Mouse (Mus musculus) lung, postnatal 0 days (tissue): ENCODE results near the gene Ccr7. TPM values are rescaled to one million over a fixed set of nuclear protein-coding genes. Genes with fewer than 3 reads are reported as not detected.
A peak's percentile ranks its signal among the peaks of the same experiment; 100 is the strongest.

Experiments
- ATAC-seq: fragments of 200-750 bp; cut with Nextera tagmentation; 2 replicates; pipeline ENCODE4 v1.8.0; 2017; ENCODE audit warnings: moderate library complexity
- DNase-seq: peaks from one replicate; pipeline ENCODE4 v3.0.0-alpha.2; 2016; ENCODE audit warnings: low spot score
- H3K27ac ChIP-seq: fragments of 300-500 bp; sonication (generic); 2 replicates; pipeline ENCODE4 v1.5.1; 2014; ENCODE audit warnings: antibody characterized with exemption, mild to moderate bottlenecking, low read length, mixed read lengths
- H3K27me3 ChIP-seq: fragments of 300-500 bp; sonication (generic); replicated peaks from 2 replicates; pipeline ENCODE4 v1.6.1; 2014; ENCODE audit warnings: low read length, mixed read lengths; ENCODE audit not compliant: insufficient read depth
- H3K36me3 ChIP-seq: fragments of 300-500 bp; sonication (generic); 2 replicates; pipeline ENCODE4 v1.6.1; 2014; ENCODE audit warnings: low read length, mixed read lengths; ENCODE audit not compliant: insufficient read depth
- H3K4me1 ChIP-seq: fragments of 300-500 bp; sonication (generic); 2 replicates; pipeline ENCODE4 v1.6.1; 2014; ENCODE audit warnings: antibody characterized with exemption, low read depth, low read length, mixed read lengths; ENCODE audit not compliant: insufficient read depth
- H3K4me2 ChIP-seq: fragments of 300-500 bp; sonication (generic); replicated peaks from 2 replicates; pipeline ENCODE4 v1.6.1; 2014; ENCODE audit warnings: low read depth, mild to moderate bottlenecking, low read length, moderate library complexity, mixed read lengths
- H3K4me3 ChIP-seq: fragments of 300-500 bp; sonication (generic); 2 replicates; pipeline ENCODE4 v1.5.1; 2014; ENCODE audit warnings: low read depth, low read length
- H3K9ac ChIP-seq: fragments of 300-500 bp; sonication (generic); replicated peaks from 2 replicates; pipeline ENCODE4 v1.6.1; 2014; ENCODE audit warnings: low read depth, mild to moderate bottlenecking
- H3K9me3 ChIP-seq: fragments of 300-500 bp; sonication (generic); 2 replicates; pipeline ENCODE4 v1.6.1; 2016; ENCODE audit warnings: low read length, mixed read lengths
- CTCF ChIP-seq: IDR thresholded peaks from 2 replicates; pipeline ENCODE4 v1.5.1; 2016; ENCODE audit warnings: antibody characterized with exemption, mild to moderate bottlenecking
- EP300 ChIP-seq: IDR thresholded peaks from 2 replicates; pipeline ENCODE4 v1.6.1; 2016; ENCODE audit warnings: antibody characterized with exemption, mild to moderate bottlenecking, control low read depth
- WGBS: fragments of 180-500 bp; shearing (Covaris S2); extraction: QIAGEN DNeasy Blood & Tissue Kit; methylation state at CpG from one replicate; pipeline ENCODE4 v1.1.7; 2014; 5-methylcytosine and 5-hydroxymethylcytosine counted together
- polyA plus RNA-seq: library from polyadenylated mRNA; unstranded; fragments of >200 nt; fragmentation: Nextera tagmentation; extraction: Ambion mirVana; gene quantifications from 2 replicates; pipeline ENCODE4 v1.2.1, GENCODE M21; 2015

Ccr7 gene
- polyA plus RNA-seq = 0.50 and 0.69 TPM in 2 replicates

DNA sequence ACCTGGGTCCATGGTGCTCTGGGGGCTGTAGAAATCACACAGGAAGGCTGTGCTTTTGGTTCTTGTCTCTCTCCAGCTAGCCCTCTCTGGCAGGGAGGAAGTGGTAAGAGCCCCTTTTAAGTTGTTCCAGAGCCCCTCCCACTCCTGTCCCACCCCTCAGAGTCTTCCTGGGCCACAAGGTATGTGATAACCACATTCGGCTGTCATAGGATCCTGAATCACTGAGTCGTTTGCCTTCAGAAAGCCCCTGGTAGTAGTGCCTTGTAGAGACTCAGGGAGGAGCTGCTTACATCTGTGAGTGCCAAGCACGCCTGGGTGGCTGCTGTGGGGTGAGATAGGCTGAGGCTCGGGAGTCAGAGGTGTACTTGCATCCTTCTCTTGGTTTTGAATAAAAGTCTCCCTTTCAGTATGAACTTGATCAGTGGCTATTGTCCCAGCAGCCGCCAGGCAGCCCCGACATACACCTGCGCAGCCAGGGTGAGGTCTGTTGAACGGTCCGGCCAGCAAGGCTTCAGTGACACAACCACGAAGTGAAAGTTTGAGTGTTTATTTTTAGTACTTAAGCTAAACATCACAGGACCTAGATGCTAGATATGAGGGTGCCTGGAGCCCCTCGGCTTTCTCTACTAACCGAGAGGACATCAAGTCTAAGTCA is at the start of gene Ccr7:
TSS of gene Ccr7 (minus strand) at position 91 of the 655 bp plus-strand sequence.
- Histone ChIP-seq H3K4me3 (no peak within 1 kb of the TSS), H3K27ac (no peak within 1 kb of the TSS), H3K36me3 (no peaks in the 10 kb centered on the region), H3K9me3 (no peaks in the 10 kb centered on the region), H3K4me1 (no peaks in the 10 kb centered on the region), H3K4me2 (no peak within 1 kb of the TSS), H3K9ac (no peak within 1 kb of the TSS), H3K27me3 (no peaks in the 10 kb centered on the region)
- no peak for DNase-seq
- no peak for ATAC-seq
- TF ChIP-seq CTCF = no peak
- TF ChIP-seq EP300 = no peak
- WGBS = 36% methylated on average over 12 of the region's 12 CpGs

DNA sequence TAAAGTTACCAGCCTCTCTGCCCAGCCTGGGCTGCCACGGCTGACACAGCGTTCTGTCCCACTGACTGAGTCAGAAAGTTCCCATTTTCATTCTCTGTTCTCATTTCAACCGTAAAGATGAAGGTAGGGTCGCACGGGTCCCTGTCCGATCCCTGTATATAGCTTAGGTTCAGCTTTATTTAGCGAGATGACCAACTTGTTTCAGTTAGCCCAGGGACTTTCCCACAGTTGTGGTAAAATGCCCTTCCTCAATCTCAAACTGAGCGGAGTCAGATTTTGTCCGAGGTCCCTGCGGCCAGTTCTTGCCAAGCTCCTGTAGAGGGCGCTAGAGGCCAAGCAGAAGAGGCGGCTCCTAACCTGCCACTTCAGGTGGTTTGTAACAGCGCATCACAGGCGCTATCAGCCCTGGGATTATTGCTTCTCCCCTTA is 34.3 kb upstream of the Ccr7 start:
- Histone ChIP-seq H3K4me1 (no peaks in the 10 kb centered on the region), H3K4me3 (no peak overlapping the region), H3K9me3 (no peaks in the 10 kb centered on the region), H3K9ac (no peak overlapping the region), H3K27ac (no peak overlapping the region), H3K36me3 (no peaks in the 10 kb centered on the region), H3K27me3 (no peaks in the 10 kb centered on the region), H3K4me2 (no peak overlapping the region)
- DNase-seq = peak; percentile 67
- ATAC-seq = no peak
- TF ChIP-seq CTCF (peak; percentile 89), EP300 (no peak)
- WGBS = 21% methylated on average over 14 of the region's 14 CpGs

DNA sequence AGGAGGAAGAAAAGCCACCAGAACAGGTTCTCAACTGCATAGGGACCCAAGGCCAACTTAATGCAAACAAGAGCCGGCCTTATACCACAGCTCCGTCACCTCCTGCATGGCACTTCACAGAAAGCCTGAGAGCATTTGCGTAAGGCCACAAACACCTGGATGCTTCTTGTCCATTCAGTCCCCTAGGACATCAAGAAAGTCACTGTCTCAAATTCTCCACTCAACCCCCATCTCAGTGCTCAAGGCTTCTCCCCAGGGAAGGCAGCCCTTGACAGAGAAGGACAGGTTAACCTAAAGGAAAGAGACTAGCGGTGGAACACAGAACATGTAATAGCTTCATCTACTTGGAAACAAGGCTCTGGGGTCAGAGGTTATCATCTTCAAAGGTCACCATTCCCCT is 32.5 kb upstream of the Ccr7 start:
- WGBS = 59% methylated on average over 4 of the region's 4 CpGs
- Histone ChIP-seq H3K27ac (no peak overlapping the region), H3K4me1 (no peaks in the 10 kb centered on the region), H3K4me2 (no peak overlapping the region), H3K27me3 (no peaks in the 10 kb centered on the region), H3K4me3 (no peak overlapping the region), H3K9ac (no peak overlapping the region), H3K9me3 (no peaks in the 10 kb centered on the region), H3K36me3 (no peaks in the 10 kb centered on the region)
- no peak for DNase-seq
- TF ChIP-seq EP300 = no peak
- no peak for TF ChIP-seq CTCF
- no peak for ATAC-seq

DNA sequence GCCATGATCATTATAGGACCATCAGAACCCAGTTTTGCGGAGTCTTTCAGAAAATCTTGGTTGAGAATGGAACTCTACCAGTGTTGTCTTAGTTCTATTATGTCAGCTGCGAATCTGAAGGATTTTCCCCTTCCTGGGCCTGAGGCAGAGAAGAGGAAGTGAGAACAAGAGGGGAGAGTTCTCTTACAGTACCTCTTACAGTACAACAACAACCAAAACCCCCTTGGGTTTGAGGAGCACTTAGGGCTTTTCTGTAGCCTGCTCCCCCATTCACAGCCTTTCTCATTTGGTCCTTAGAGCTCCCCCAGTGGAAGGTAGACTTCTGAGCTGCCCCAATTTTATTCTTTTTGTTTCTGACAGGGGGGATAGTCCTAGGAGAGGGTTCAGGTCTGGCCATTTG is 32.0 kb upstream of the Ccr7 start:
- no peaks in the 10 kb centered on the region for H3K36me3 ChIP-seq
- DNase-seq (no peak), ATAC-seq (no peak)
- H3K27me3 ChIP-seq = no peaks in the 10 kb centered on the region
- H3K4me2 ChIP-seq = no peak overlapping the region
- TF ChIP-seq EP300 (no peak), CTCF (no peak)
- no peaks in the 10 kb centered on the region for H3K4me1 ChIP-seq
- no peak overlapping the region for H3K9ac ChIP-seq
- no peaks in the 10 kb centered on the region for H3K9me3 ChIP-seq
- H3K27ac ChIP-seq = no peak overlapping the region
- no peak overlapping the region for H3K4me3 ChIP-seq
- WGBS = 62% methylated on average over 2 of the region's 2 CpGs

DNA sequence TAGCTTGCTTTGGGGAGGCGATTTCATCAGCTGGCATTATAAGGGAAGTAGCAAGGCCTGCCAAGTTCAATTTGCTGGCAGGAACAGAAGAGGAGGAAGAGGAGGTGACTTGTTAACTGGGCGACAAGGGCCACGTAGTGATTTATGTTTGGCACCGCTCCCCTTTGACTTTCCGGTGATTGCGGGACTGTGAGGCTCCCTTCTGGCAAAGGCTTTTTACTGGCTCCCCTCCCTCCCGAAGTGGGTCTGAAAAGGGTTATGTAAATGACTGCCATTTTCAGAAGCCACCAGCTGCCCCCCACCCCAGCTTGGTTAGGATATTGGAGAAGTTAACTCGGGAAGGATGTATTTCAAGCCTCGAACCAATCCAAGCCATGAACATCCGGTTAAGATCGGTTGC is 27.7 kb upstream of the Ccr7 start:
- no peaks in the 10 kb centered on the region for H3K27me3 ChIP-seq
- no peaks in the 10 kb centered on the region for H3K36me3 ChIP-seq
- DNase-seq = peak; percentile 6
- no peak for ATAC-seq
- H3K4me1 ChIP-seq = no peaks in the 10 kb centered on the region
- no peak for TF ChIP-seq EP300
- H3K27ac ChIP-seq = no peak overlapping the region
- no peak overlapping the region for H3K4me3 ChIP-seq
- no peak overlapping the region for H3K4me2 ChIP-seq
- WGBS = 52% methylated on average over 11 of the region's 11 CpGs
- H3K9me3 ChIP-seq = no peaks in the 10 kb centered on the region
- H3K9ac ChIP-seq = no peak overlapping the region

DNA sequence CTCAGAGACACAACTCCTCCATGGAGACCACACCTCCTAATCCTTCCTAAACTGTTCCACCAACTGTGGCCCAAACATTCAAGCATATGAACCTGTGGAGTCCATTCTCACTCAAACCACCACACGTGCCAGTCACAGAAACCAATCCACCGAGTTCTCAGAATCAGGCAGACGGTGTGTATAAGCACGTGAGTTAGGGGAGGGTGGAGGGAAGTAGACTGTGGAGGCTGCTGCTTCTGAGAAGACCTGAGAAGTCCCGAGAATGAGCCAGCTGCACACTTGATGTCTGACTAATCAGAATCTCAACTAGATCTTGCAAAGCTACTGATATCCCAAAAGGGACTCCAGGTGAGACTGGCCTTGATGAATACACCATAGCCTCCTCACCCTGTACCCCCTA is 25.2 kb upstream of the Ccr7 start:
- DNase-seq = no peak
- H3K27ac ChIP-seq = no peak overlapping the region
- no peak overlapping the region for H3K4me3 ChIP-seq
- H3K4me1 ChIP-seq = no peaks in the 10 kb centered on the region
- H3K9me3 ChIP-seq = no peaks in the 10 kb centered on the region
- no peaks in the 10 kb centered on the region for H3K27me3 ChIP-seq
- TF ChIP-seq EP300 = no peak
- no peak for TF ChIP-seq CTCF
- H3K9ac ChIP-seq = no peak overlapping the region
- 86% methylated on average over 5 of the region's 5 CpGs for WGBS
- ATAC-seq = no peak
- H3K36me3 ChIP-seq = no peaks in the 10 kb centered on the region
- H3K4me2 ChIP-seq = no peak overlapping the region

DNA sequence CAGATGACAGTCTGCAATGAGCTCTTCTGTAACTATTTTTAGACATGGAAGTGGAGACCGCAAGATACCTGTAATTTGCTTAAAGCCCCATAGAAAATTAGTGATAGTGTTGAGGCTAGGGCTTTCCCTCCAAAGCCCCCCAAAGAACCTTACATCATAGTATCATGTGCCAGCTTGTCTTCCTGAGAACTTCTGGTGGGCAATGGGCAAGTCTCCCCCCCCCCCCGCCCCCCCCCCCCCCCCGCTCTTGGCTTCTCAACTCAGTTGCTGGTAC is 23.0 kb upstream of the Ccr7 start:
- no peak overlapping the region for H3K27ac ChIP-seq
- H3K27me3 ChIP-seq = no peaks in the 10 kb centered on the region
- TF ChIP-seq EP300 (no peak), CTCF (no peak)
- no peak overlapping the region for H3K9ac ChIP-seq
- DNase-seq (no peak), ATAC-seq (no peak)
- no peaks in the 10 kb centered on the region for H3K9me3 ChIP-seq
- H3K4me3 ChIP-seq = no peak overlapping the region
- H3K36me3 ChIP-seq = no peaks in the 10 kb centered on the region
- WGBS = 53% methylated on average over 2 of the region's 3 CpGs
- no peaks in the 10 kb centered on the region for H3K4me1 ChIP-seq
- H3K4me2 ChIP-seq = no peak overlapping the region
